Mouse (Mus musculus) T-helper 17 cell (primary cell): ENCODE measurements around the gene Gba2.
"Not testable (repeated sequence)": the region's sequence is repeated elsewhere in the genome, so short reads cannot be mapped to it uniquely, and the experiment has no call there.

ENCODE experiments used
- in situ Hi-C, 2 experiments: fragments of 300-600 bp; cut with MboI, MseI; formaldehyde crosslinking; loops; 1 replicate in 1 of 2; 2 replicates in 1 of 2; pipeline ENCODE4 v1.15.1; 2025; ENCODE audit warnings: high pct_unique_total_duplicates in 2 of 2

The Gba2 gene

DNA sequence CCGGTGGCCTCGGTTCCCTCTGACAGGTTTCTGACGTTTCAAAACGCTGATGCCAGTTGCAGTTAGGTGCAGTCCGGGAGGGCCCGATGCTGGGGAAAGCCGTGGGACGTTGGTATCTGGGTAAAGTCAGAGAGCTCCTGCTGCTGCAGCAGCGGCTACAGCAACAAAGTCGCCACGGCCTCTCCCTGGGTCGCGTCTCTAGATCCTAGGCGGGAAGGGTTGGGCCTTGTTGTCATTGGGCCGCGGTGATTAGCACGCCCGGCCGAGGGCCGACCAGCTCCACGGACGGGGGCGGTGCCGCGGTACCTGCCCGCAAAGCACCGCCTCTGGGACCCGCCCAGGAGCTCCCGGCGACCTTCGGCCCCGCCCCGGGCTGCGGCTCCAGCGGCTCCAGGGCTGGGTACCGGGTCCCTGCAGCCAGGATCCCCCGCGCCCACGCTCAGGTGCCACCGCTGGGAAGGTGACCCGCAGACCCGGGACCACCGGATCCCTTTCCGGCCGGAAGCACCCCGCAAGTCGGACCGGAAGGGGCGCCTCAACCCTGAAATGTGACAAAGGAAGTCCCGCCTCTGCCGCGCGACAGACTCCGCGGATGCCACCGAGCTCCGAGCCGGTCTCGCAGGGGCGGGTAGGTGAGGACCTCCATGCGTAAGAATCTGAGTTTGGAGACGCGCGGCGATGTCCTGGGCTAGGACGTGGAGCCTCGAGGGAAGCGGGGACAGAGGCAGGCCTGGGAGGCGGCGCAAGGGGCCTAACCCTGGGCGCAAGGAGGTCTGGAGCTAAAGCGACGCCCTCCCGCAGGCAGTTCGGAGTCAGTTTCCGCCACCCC is at the start of gene Gba2, which contains the start of gene Rgp1:
Gba2 (minus strand) TSS at position 498 of the 829 bp plus-strand sequence.
Rgp1 (plus strand) TSS at position 340 of the 829 bp plus-strand sequence.
- in situ Hi-C loops: loop anchor here in 1 of 2 experiments (5.0 kb wide), 1 partner anchor 74 kb away; the partner anchor contains the start of gene Spag8

GRCm38 (mm10) chr4:43620146-43620778 is 41.6 kb upstream of the Gba2 start:
- in situ Hi-C loops: loop anchor here in 1 of 2 experiments (25.0 kb wide), 1 partner anchor 1308 kb away; the partner anchor contains the start of gene Fam205a3

DNA sequence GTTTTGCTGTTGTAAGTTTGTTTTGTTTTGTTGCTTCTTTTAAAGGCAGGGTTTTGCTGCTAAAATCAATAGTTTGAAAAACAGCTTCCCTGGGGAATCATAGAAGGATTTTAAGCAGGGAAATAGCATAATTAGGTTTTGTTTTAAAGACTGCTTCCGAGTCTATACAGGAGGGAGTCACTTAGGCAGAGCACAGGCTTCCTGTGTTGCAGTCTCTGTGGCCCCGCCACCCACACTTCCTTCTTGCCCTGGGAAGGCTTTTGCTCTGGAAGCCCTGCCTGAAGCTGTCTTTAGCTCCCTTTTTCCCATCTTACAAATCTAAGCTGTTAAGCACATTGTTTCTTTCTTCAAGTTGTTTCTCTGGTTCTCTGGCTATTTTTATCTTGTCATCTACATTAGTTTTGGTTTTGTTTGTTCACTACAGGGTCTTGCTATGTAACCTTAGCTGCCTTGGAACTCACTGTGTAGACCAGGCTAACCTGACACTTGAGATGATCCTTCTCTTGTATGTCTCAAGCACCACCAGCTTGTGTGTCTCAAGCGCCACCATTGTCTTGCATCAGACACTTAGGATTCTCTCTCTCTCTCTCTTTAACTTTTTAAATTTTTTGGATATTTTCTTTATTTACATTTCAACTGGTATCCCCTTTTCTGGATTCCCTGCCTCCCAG is 34.5 kb upstream of the Gba2 start:
- in situ Hi-C loops: loop anchor here in 1 of 2 experiments (25.0 kb wide), 1 partner anchor 1301 kb away; the partner anchor contains the start of gene Fam205a3

DNA sequence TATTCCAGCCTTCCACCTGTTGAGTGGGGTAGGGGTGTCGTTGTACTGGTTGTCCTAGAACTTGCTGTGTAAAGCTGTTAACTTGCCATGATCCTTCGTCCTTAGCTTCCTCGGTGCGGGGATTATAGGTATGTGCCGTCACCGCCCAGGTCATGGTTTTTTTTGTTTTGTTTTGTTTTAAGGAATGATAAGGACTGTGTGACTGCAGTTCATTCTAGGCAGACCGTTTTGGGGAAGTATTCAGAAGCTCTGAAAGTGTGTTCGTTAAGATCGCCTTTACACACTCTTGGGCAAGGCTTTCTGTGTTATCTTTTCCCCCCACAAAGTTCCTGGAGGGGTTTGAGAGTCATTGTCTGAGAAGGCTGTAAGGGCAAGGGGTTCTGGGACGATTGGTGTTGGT is 33.9 kb upstream of the Gba2 start:
- in situ Hi-C loops: loop anchor here in 1 of 2 experiments (25.0 kb wide), 1 partner anchor 1300 kb away; the partner anchor contains the start of gene Fam205a3

DNA sequence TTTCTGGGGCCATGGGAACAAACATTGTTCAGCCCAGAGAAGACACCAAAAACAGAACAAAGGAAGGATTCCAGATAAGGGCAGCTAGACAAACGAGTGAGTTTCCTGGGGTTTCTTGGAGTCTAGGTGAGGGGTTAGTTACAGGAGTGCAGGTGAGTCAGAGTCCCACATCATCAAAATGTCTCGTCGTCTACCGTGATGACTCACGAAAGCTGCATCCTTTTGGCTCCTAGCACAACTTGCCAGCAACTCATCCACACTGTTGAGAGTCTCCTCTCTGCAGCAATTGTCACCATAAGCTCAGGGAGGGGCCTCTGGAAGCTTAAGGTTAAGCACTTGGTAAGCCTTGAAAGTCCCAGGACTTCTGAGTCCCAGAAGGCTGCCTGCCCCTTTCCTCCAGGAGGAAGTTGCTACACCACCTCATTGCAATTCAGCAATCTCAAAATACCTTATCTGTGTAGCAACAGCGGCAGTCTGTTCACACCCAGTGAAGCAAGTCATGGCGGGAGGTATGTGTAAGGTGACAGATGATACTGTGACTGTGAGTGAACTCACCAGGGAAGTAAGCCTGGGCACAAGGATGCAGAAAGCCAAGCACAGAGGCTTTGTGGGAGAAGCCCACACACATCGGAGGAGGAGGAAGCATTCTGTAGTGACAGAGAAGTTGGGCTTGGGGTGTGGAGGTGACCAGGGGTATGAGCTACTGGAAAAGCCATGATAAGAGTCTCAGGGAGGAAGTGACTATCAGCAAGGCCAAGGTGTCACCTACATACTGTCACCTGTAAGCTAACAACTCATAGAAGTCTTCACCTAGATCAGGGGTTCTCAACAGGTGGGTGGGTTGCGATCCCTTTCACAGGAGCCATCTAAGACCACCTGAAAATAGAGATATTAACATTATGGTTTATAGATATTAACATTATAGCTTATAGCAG is 26.3 kb upstream of the Gba2 start:
- in situ Hi-C loops: loop anchor here in 1 of 2 experiments (25.0 kb wide), 1 partner anchor 1293 kb away; the partner anchor contains the start of gene Fam205a3

DNA sequence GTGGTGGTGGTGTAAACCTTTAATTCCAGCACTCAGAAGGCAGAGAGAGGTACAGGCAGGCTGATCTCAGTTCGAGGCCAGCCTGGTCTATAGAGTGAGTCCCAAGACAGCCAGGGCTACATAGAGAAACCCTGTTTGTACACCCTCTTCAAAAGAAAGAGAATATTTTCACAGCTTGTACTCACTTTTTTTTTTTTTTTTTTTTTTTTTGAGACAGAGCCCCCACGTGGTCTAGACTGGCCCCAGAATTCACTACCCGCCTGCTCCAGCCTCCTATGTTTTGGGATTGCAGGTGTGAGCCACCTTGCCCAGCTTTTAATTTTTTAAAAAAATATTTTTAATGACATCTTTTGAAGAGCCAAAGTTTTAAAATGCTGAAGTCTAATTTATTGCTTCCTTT is 25.4 kb upstream of the Gba2 start:
- in situ Hi-C loops: loop anchor here in 1 of 2 experiments (25.0 kb wide), 1 partner anchor 1292 kb away; the partner anchor contains the start of gene Fam205a3

- in situ Hi-C loops: loop anchor here in 1 of 2 experiments (25.0 kb wide), 1 partner anchor 1288 kb away; the partner anchor contains the start of gene Fam205a3
Observed at GRCm38 (mm10) chr4:43600195-43600934, 21.7 kb upstream of the Gba2 start.

DNA sequence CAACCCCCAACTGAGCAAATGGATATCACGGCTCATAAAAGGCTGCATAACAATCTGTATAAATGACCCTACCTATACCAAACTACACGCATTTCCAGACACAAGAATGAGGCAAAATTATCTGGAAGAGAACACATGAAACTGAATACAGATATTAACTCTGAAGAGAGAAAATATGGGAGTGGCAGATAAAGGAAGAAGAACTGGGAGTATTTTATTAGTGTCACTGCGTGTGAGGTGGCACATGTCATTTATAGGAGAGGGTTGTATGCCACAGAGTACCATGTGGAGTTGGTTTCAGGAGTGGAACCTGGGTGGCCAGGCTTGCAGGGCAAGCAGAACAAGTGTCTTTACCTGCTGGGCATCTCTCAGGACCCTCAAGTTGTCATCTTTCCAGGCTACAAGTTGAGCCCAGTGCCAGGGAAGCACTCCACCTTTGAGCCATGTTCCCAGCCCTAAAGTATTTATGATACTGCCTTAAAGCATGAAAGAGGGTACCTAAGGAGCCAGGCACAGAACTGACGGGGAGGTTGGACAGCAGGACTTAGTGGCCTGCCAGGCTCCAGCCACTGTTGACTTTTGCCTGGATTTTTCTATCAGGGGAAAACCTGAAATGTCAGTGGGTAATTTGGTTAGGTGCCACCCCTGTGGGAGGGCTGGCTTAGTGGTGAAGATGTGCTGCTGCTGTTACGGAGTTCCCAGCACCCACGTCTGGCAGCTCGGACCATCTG is 20.1 kb upstream of the Gba2 start:
- in situ Hi-C loops: no loop called here

DNA sequence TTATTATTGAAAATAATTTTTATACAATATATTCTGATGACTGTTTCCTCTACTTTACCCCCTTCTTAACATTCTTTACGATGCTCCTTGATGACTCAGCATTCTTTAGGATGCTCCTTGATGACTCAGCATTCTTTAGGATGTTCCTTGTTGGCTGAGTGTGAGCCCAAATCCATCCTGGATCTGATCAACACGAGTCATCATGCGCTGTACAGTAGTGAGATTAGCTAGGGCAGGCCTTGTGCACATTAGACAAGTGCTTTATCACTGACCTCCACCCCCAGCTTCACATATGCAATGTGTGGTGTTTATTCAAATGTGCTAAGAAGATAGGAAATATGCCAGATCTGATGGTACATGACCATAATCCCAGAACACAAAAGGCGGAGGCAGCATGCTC is 19.5 kb upstream of the Gba2 start:
- in situ Hi-C loops: no loop called here

- in situ Hi-C loops: not testable (repeated sequence)
Observed at GRCm38 (mm10) chr4:43596597-43596996, 17.9 kb upstream of the Gba2 start.

- in situ Hi-C loops: no loop called here
Observed at GRCm38 (mm10) chr4:43593453-43593852, 14.8 kb upstream of the Gba2 start.

DNA sequence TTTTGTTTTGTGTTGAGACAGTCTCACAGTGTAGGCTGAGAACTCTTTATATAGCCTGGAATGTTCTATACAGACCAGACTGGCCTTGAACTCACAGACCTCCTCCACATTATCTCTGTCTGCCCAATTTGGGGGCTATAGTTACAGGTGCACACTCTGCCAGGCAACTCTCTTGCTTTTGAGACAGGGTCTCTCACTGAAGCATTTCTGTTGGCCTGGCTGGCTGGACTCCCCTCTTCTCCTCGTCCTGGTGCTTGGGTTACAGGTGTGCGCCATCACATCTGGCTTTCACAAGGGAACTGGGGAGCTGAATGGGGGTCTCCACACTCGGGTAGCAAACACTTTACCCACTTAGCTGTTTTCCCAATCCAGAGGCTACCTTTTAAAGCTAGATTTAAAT is 13.3 kb upstream of the Gba2 start:
- in situ Hi-C loops: no loop called here

DNA sequence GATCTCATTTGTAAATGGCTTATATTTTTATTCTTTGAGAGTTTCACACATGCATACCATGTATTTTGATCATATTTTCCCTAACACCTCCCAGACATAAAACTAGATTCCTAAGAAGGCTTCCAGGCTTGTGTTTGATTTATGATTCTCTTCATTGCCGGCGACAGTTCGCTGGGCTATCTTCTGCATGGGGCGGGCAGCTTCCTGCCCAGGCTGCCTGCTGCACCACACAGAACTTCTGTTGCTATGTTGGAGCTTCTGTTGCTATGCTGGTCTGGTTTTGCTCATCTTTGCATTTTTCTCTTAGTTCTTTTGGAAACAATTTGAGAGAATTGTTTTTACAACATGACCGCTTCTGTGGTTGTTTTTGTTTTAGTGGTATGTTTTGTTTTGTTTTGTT is 12.9 kb upstream of the Gba2 start:
- in situ Hi-C loops: no loop called here

- in situ Hi-C loops: no loop called here
Observed at GRCm38 (mm10) chr4:43587681-43588080, 9.0 kb upstream of the Gba2 start.

DNA sequence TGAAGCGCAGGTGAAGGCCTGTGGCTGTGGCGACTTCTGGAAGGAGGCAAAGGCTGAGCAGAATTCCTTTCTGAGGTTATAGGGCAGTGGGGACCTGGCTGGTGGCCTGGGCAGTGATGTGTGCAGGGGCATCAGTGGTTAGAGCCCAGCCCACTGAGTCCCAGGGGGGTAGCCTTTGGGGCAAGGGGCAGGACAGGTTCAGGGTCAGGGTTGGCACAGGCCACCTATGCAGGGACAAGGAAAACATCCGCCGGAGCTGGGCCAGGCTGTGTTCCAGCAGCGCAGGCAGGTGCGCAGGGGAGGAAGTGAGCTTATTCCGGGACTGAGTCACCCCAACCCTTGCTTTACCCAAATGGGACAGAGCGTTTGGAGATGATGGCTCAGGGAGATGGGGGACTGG is 7.7 kb upstream of the Gba2 start:
- in situ Hi-C loops: no loop called here

DNA sequence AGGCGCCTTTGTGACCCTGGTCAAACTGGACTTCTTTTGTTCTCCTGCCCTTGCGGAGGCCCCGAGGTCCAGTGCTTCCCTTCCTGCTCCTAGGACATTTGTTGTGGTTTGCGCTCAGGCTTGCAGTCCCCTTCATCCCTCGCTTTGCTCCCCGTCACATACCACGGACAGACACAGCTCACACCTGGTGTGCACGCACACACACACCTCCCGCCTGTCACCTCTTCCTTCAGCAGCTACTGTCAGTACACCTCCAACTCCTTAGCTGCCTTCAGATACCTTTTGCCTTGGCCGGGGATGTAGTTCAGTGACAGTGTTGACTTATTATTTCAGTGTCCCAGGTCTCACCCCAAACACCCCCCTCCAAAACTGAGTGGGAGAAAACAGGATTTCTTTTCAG is 7.0 kb upstream of the Gba2 start:
- in situ Hi-C loops: no loop called here

DNA sequence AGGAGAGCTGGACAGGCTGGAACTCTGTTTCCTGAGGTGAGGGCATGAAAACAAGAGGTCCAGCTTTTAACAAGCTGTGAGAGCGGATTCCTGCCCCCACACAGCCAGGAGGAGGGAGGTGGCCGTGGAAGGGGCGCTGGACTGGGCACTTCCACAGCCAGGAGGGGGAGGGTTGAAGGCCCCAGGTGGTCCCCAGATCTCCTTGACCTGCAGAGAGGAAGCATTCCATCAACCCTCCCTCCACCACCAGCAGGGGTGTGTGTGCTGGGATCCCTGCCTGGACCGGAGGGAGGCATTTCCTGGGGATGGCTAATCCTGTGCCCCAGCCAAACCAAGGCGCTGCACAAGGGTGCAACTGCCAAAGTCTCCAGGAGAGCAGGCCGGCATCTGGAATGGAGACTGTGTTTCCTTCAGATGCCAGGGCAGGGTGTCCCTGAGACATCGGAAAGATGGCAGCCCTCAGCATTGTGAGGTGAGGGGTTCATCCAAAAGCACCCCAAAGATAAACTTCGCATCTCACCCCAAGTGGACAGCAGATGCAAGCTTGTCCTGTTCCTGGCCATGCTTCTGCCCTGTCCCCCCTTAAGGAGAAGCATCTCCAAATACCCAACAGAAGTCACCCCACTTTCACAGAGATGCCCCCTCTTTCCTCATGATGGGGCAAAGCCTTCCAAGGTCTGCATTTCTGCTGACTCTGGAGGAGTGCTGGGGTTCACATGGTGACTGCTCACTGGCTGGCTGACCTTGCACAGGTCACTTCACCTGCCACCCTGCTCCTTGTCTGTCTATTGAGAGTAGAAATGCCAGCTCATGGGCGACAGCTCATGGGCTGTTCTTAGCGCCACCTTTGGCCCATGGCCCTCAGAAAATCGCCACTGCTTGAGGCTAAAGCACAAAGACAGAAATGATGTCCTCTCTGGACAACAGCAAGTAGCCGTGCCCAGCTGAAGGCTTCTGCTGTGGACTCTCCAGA is 6.1 kb upstream of the Gba2 start, which contains the start of gene Msmp:
Msmp (minus strand) TSS at position 51 of the 973 bp plus-strand sequence.
- in situ Hi-C loops: no loop called here

- in situ Hi-C loops: no loop called here
Observed at GRCm38 (mm10) chr4:43583421-43583820, 4.7 kb upstream of the Gba2 start.
